Comparison of ENCODE assay signal across 8 mouse cellular contexts in the genomic region with DNA sequence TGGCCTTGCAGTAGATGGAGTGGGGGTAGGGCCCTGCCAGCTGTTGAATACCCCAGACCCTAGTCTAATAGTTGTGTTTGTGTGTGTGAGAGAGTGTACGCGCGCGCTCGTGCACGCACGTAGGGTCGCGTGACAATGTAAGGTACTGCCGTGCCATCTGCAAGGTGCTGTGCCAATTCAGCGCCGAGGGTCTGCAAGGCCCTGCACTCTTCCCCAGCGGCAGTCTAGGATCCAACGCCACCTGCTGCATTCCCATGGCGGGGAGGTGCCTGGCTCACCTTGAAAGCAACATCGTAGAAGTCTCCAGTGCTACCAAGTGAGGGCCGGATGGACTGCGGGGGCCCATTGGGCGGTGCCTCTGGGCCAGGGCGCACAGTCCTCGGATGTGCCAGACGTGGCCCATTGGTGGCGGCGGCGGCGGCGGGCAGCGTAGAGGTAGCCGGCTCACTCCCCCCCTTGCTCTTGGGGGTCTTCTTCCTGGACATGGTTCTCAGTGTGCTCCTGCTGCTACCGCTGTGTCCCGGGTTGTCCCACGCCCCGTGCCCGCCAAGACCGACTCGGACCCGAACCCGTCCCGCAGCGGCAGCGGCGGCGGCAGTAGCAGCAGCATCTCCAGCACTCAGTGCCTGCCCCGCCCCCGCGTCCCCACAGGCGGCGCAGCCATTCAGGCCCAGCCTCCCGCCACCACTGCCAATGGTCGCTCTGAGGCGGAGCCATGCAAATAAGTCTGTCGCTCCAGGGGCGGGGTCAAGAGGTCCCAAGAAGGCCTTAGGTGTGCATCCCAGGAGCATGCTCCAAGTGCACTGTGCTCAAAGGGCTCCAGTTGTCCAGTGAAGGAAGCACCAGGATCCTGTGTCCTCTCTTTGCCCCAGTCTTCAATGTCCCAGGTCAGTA. TPM values are rescaled to one million over a fixed set of nuclear protein-coding genes. Genes with fewer than 3 reads are reported as not detected.
A peak's percentile ranks its signal among the peaks of the same experiment; 100 is the strongest.
DNase-seq lines count a peak whose midpoint lies in the region.

No protein-coding gene starts in this region.

- peaks cover 66% of the 10 kb centered on the region for H3K4me1 ChIP-seq in hindbrain, embryonic 10.5 days (replicated peaks)

- peak overlapping the region; percentile 54 for H3K4me3 ChIP-seq in hindbrain, embryonic 10.5 days

- H3K27me3 ChIP-seq in hindbrain, embryonic 10.5 days (ENCODE audit: insufficient read depth, poor library complexity, severe bottlenecking) = no peaks in the 10 kb centered on the region

- WGBS in hindbrain, embryonic 10.5 days = 7% methylated on average over 53 of the region's 53 CpGs

- peak overlapping the region; percentile 54 for H3K27ac ChIP-seq in hindbrain, embryonic 10.5 days

- H3K9me3 ChIP-seq in hindbrain, embryonic 10.5 days = no peaks in the 10 kb centered on the region

- H3K36me3 ChIP-seq in hindbrain, embryonic 10.5 days = peaks cover 26% of the 10 kb centered on the region

- DNase-seq in MN1 (ENCODE audit: low spot score) = peak; percentile 55
- peak; percentile 86 to 88 for DNase-seq in cerebellum, postnatal 14 days
- DNase-seq in frontal cortex, postnatal 10 days (ENCODE audit: low spot score in 2 of 2) = peak; percentile 81 to 85
- peak; percentile 85 for DNase-seq in hindbrain, embryonic 10.5 days (ENCODE audit: low spot score)
- peak; percentile 81 to 88 for DNase-seq in layer of hippocampus, postnatal 14 days (ENCODE audit: low spot score in 2 of 2)
- DNase-seq in lung, postnatal 10 days = peak; percentile 92
- peak; percentile 85 for DNase-seq in ovary, postnatal 36 days (ENCODE audit: low spot score)
- DNase-seq in thymus, postnatal 10 days (ENCODE audit: low spot score in 2 of 2) = peak; percentile 75 to 77

RNA-seq across cellular contexts. Expression of a gene that starts 0.7 kb away (rescaled TPM):
- 1.8 and 3.0 TPM in 2 replicates for polyA plus RNA-seq in hindbrain, embryonic 10.5 days (2016; fragmentation: Nextera tagmentation; extraction: Ambion mirVana)
- total RNA-seq in layer of hippocampus, postnatal 14 days (2021) = 10 to 100 TPM; 60.1 to 69.3 TPM

RNA-seq across cellular contexts. Expression of a gene that starts 5.6 kb away (rescaled TPM):
- polyA plus RNA-seq in hindbrain, embryonic 10.5 days (2016; fragmentation: Nextera tagmentation; extraction: Ambion mirVana) = 93.6 and 96.4 TPM in 2 replicates
- total RNA-seq in layer of hippocampus, postnatal 14 days (2021) = 10 to 100 TPM; 93.6 to 96.0 TPM

RNA-seq across cellular contexts. Expression of a gene that starts 16.3 kb away (rescaled TPM):
- 11.9 and 21.7 TPM in 2 replicates for polyA plus RNA-seq in hindbrain, embryonic 10.5 days (2016; fragmentation: Nextera tagmentation; extraction: Ambion mirVana)
- 10 to 100 TPM; 71.1 to 85.9 TPM for total RNA-seq in layer of hippocampus, postnatal 14 days (2021)

RNA-seq across cellular contexts. Expression of a gene that starts 44.9 kb away (rescaled TPM):
- 6.8 and 10.2 TPM in 2 replicates for polyA plus RNA-seq in hindbrain, embryonic 10.5 days (2016; fragmentation: Nextera tagmentation; extraction: Ambion mirVana)
- 100 to 1,000 TPM; 155 to 161 TPM for total RNA-seq in layer of hippocampus, postnatal 14 days (2021)

RNA-seq across cellular contexts. Expression of a gene that starts 54.5 kb away (rescaled TPM):
- 35.1 and 36.0 TPM in 2 replicates for polyA plus RNA-seq in hindbrain, embryonic 10.5 days (2016; fragmentation: Nextera tagmentation; extraction: Ambion mirVana)
- total RNA-seq in layer of hippocampus, postnatal 14 days (2021) = 10 to 100 TPM; 30.7 to 32.1 TPM

Comparison
In these comparisons a context has a peak if more than half of its experiments do, and no peak if none do; other contexts are left out.
1. Peak in every context shown above with its lines: DNase-seq, H3K4me3 ChIP-seq and H3K27ac ChIP-seq.